Mouse (Mus musculus): ENCODE results near the gene Tmem56. TPM values are rescaled to one million over a fixed set of nuclear protein-coding genes. Genes with fewer than 3 reads are reported as not detected.

The Tmem56 gene
- polyA plus RNA-seq, 1 experiment from 2014 or later = 18.3 TPM

GRCm38 (mm10) chr3:121201012-121201747 is 81.7 kb downstream of the Tmem56 start:
- DNase-seq (peak; percentile 90), ATAC-seq (ENCODE audit: low read depth) (peak; percentile 100)
- Histone ChIP-seq H3K4me2 (peak overlapping the region; percentile 72), H3K4me1 (replicated peaks) (peaks cover 51% of the 10 kb centered on the region), H3K27ac (peak overlapping the region; percentile 96), H3K4me3 (replicated peaks) (peak overlapping the region; percentile 40), H3K36me3 (peaks cover 3% of the 10 kb centered on the region), H3K9me3 (replicated peaks) (no peaks in the 10 kb centered on the region), H3K27me3 (no peaks in the 10 kb centered on the region), H3K9ac (peak overlapping the region; percentile 65)
- 12% methylated on average over 11 of the region's 11 CpGs for WGBS (ENCODE audit: insufficient replicate concordance)

- no peaks in the 10 kb centered on the region for H3K36me3 ChIP-seq
- 71% methylated on average over 2 of the region's 2 CpGs for WGBS (ENCODE audit: insufficient replicate concordance)
- ATAC-seq (ENCODE audit: low read depth) = no peak
- H3K4me2 ChIP-seq = no peak overlapping the region
- H3K27ac ChIP-seq = no peak overlapping the region
- DNase-seq = no peak
- no peaks in the 10 kb centered on the region for H3K9me3 ChIP-seq (replicated peaks)
- H3K9ac ChIP-seq = no peak overlapping the region
- H3K4me1 ChIP-seq (replicated peaks) = peaks cover 9% of the 10 kb centered on the region
- H3K4me3 ChIP-seq (replicated peaks) = no peak overlapping the region
- no peaks in the 10 kb centered on the region for H3K27me3 ChIP-seq
Measured at GRCm38 (mm10) chr3:121189199-121189598, 93.7 kb downstream of the Tmem56 start.

- 77% methylated on average over 7 of the region's 7 CpGs for WGBS (ENCODE audit: insufficient replicate concordance)
- ATAC-seq (ENCODE audit: low read depth) = no peak
- no peak overlapping the region for H3K27ac ChIP-seq
- DNase-seq = no peak
- no peak overlapping the region for H3K4me3 ChIP-seq (replicated peaks)
- H3K4me2 ChIP-seq = no peak overlapping the region
- peaks cover 9% of the 10 kb centered on the region for H3K4me1 ChIP-seq (replicated peaks)
- H3K36me3 ChIP-seq = no peaks in the 10 kb centered on the region
- H3K9me3 ChIP-seq (replicated peaks) = no peaks in the 10 kb centered on the region
- no peak overlapping the region for H3K9ac ChIP-seq
- no peaks in the 10 kb centered on the region for H3K27me3 ChIP-seq
Measured at GRCm38 (mm10) chr3:121187510-121187909, 95.4 kb downstream of the Tmem56 start.

- Histone ChIP-seq H3K4me2 (no peak overlapping the region), H3K36me3 (no peaks in the 10 kb centered on the region), H3K9me3 (replicated peaks) (no peaks in the 10 kb centered on the region), H3K9ac (no peak overlapping the region), H3K27me3 (no peaks in the 10 kb centered on the region), H3K4me3 (replicated peaks) (no peak overlapping the region), H3K27ac (no peak overlapping the region), H3K4me1 (replicated peaks) (peaks cover 9% of the 10 kb centered on the region)
- no peak for DNase-seq
- ATAC-seq (ENCODE audit: low read depth) = no peak
- 90% methylated on average over 3 of the region's 3 CpGs for WGBS (ENCODE audit: insufficient replicate concordance)
Measured at GRCm38 (mm10) chr3:121186925-121187324, 96.0 kb downstream of the Tmem56 start.

GRCm38 (mm10) chr3:121185197-121185596 is 97.7 kb downstream of the Tmem56 start:
- H3K4me1 ChIP-seq (replicated peaks) = peaks cover 9% of the 10 kb centered on the region
- no peak overlapping the region for H3K27ac ChIP-seq
- no peaks in the 10 kb centered on the region for H3K36me3 ChIP-seq
- H3K9me3 ChIP-seq (replicated peaks) = no peaks in the 10 kb centered on the region
- ATAC-seq (ENCODE audit: low read depth) = no peak
- H3K9ac ChIP-seq = no peak overlapping the region
- no peak overlapping the region for H3K4me3 ChIP-seq (replicated peaks)
- no peak for DNase-seq
- H3K4me2 ChIP-seq = no peak overlapping the region
- no peaks in the 10 kb centered on the region for H3K27me3 ChIP-seq
- 84% methylated on average over 3 of the region's 3 CpGs for WGBS (ENCODE audit: insufficient replicate concordance)

- Histone ChIP-seq H3K4me3 (replicated peaks) (no peak overlapping the region), H3K4me2 (no peak overlapping the region), H3K9me3 (replicated peaks) (0 out of 2 replicates have a peak, but pooled peaks cover 3% of the 10 kb centered on the region), H3K36me3 (no peaks in the 10 kb centered on the region), H3K27me3 (no peaks in the 10 kb centered on the region), H3K9ac (no peak overlapping the region), H3K27ac (no peak overlapping the region), H3K4me1 (replicated peaks) (peaks cover 32% of the 10 kb centered on the region)
- WGBS (ENCODE audit: insufficient replicate concordance) = 86% methylated on average over 1 of the region's 1 CpGs
- DNase-seq (no peak), ATAC-seq (ENCODE audit: low read depth) (no peak)
Measured at GRCm38 (mm10) chr3:121176011-121176410, 106.9 kb downstream of the Tmem56 start.

GRCm38 (mm10) chr3:121174248-121174945 is 108.5 kb downstream of the Tmem56 start:
- H3K36me3 ChIP-seq = no peaks in the 10 kb centered on the region
- no peak overlapping the region for H3K4me2 ChIP-seq
- H3K27ac ChIP-seq = no peak overlapping the region
- peaks cover 48% of the 10 kb centered on the region for H3K4me1 ChIP-seq (replicated peaks)
- no peak overlapping the region for H3K4me3 ChIP-seq (replicated peaks)
- no peaks in the 10 kb centered on the region for H3K27me3 ChIP-seq
- 30% methylated on average over 9 of the region's 9 CpGs for WGBS (ENCODE audit: insufficient replicate concordance)
- 0 out of 2 replicates have a peak, but pooled peaks cover 3% of the 10 kb centered on the region for H3K9me3 ChIP-seq (replicated peaks)
- ATAC-seq (ENCODE audit: low read depth) (no peak), DNase-seq (no peak)
- no peak overlapping the region for H3K9ac ChIP-seq

- no peak for DNase-seq
- Histone ChIP-seq H3K4me3 (replicated peaks) (no peak overlapping the region), H3K9ac (no peak overlapping the region), H3K9me3 (replicated peaks) (0 out of 2 replicates have a peak, but pooled peaks cover 3% of the 10 kb centered on the region), H3K36me3 (no peaks in the 10 kb centered on the region), H3K4me2 (no peak overlapping the region), H3K27me3 (no peaks in the 10 kb centered on the region), H3K4me1 (replicated peaks) (peaks cover 55% of the 10 kb centered on the region), H3K27ac (no peak overlapping the region)
- 72% methylated on average over 2 of the region's 2 CpGs for WGBS (ENCODE audit: insufficient replicate concordance)
- ATAC-seq (ENCODE audit: low read depth) = no peak
Measured at GRCm38 (mm10) chr3:121172718-121173117, 110.2 kb downstream of the Tmem56 start.

GRCm38 (mm10) chr3:121171872-121172265 is 111.0 kb downstream of the Tmem56 start:
- ATAC-seq (ENCODE audit: low read depth) (no peak), DNase-seq (no peak)
- Histone ChIP-seq H3K9me3 (replicated peaks) (0 out of 2 replicates have a peak, but pooled peaks cover 3% of the 10 kb centered on the region), H3K36me3 (no peaks in the 10 kb centered on the region), H3K4me1 (replicated peaks) (peaks cover 55% of the 10 kb centered on the region), H3K4me3 (replicated peaks) (peak overlapping the region; percentile 63), H3K27me3 (no peaks in the 10 kb centered on the region), H3K4me2 (peak overlapping the region; percentile 85), H3K27ac (peak overlapping the region; percentile 60), H3K9ac (peak overlapping the region; percentile 68)
- WGBS (ENCODE audit: insufficient replicate concordance) = 24% methylated on average over 6 of the region's 6 CpGs

- Histone ChIP-seq H3K27ac (peak within 1 kb of the TSS; percentile 60), H3K4me2 (peak within 1 kb of the TSS; percentile 85), H3K4me3 (replicated peaks) (peak within 1 kb of the TSS; percentile 63), H3K4me1 (replicated peaks) (peaks cover 55% of the 10 kb centered on the region), H3K27me3 (no peaks in the 10 kb centered on the region), H3K36me3 (no peaks in the 10 kb centered on the region), H3K9me3 (replicated peaks) (0 out of 2 replicates have a peak, but pooled peaks cover under 1% of the 10 kb centered on the region), H3K9ac (peak within 1 kb of the TSS; percentile 68)
- peak; percentile 89 for DNase-seq
- ATAC-seq (ENCODE audit: low read depth) = peak; percentile 93
- WGBS (ENCODE audit: insufficient replicate concordance) = under 1% methylated on average over 40 of the region's 40 CpGs
Measured at GRCm38 (mm10) chr3:121171243-121171871, 111.5 kb downstream of the Tmem56 start, which contains the start of gene Rwdd3. Gene Rwdd3, minus strand, starts transcription at chr3:121171695.

GRCm38 (mm10) chr3:121170631-121171030 is 112.3 kb downstream of the Tmem56 start:
- ATAC-seq (ENCODE audit: low read depth) (no peak), DNase-seq (no peak)
- H3K27ac ChIP-seq = no peak overlapping the region
- H3K4me2 ChIP-seq = peak overlapping the region; percentile 85
- peak overlapping the region; percentile 63 for H3K4me3 ChIP-seq (replicated peaks)
- peak overlapping the region; percentile 68 for H3K9ac ChIP-seq
- peaks cover 55% of the 10 kb centered on the region for H3K4me1 ChIP-seq (replicated peaks)
- no peaks in the 10 kb centered on the region for H3K9me3 ChIP-seq (replicated peaks)
- no peaks in the 10 kb centered on the region for H3K27me3 ChIP-seq
- 43% methylated on average over 7 of the region's 7 CpGs for WGBS (ENCODE audit: insufficient replicate concordance)
- H3K36me3 ChIP-seq = no peaks in the 10 kb centered on the region

All from liver, embryonic 13.5 days (tissue).